Mouse (Mus musculus): ENCODE data around the gene Med26. TPM values are rescaled to one million over a fixed set of nuclear protein-coding genes. Genes with fewer than 3 reads are reported as not detected.

The Med26 gene
- polyA plus RNA-seq, 1 experiment, result 10.3 TPM

GRCm38 (mm10) chr8:72570633-72571610 lies 22.9 kb upstream of the Med26 start, which contains the start of gene Smim7:
Smim7 (minus strand) TSS chr8:72571088.
- H3K4me1 ChIP-seq (ENCODE audit: control insufficient read depth, insufficient read depth, low read length), result peaks cover 11% of the 10 kb centered on the region
- peak within 1 kb of the TSS; percentile 86 for H3K27ac ChIP-seq (ENCODE audit: insufficient read depth, low read length)
- WGBS, result under 1% methylated on average over 52 of the region's 52 CpGs
- peak; percentile 87 for TF ChIP-seq POLR2A (IDR thresholded peaks at IDR 0.05; ENCODE audit: borderline replicate concordance, insufficient read depth, low read length)
- no peak for TF ChIP-seq CTCF (IDR thresholded peaks at IDR 0.05; ENCODE audit: borderline replicate concordance, insufficient read depth, low read depth, low read length)
- peak within 1 kb of the TSS; percentile 97 for H3K4me3 ChIP-seq (replicated peaks; ENCODE audit: insufficient read depth, low read depth, low read length)
- no peaks in the 10 kb centered on the region for H3K27me3 ChIP-seq (ENCODE audit: control insufficient read depth, insufficient read depth, low read length)
- DNase-seq, result peak; percentile 97 to 98

DNA sequence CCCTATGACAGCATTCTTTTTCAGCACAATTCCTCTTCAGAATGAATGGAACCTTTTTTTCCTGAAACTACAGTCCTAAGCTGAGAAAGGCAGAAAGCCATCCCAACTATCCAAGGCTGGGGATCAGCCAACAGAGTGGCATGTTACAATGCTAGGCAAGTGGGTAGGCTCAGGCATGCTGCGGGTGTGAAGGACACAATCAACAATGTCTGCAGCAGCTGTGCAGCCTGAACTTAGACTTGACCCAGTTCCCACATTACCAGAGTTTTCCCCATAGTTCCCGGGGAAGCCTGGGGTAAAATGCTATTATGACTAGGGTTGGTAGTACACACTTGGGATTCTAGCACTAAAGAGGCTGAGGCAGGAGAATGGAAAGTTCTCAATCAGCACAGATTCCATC lies 17.9 kb upstream of the Med26 start:
- WGBS, result 81% methylated on average over 2 of the region's 2 CpGs
- no peak for DNase-seq
- Histone ChIP-seq H3K27me3 (ENCODE audit: control insufficient read depth, insufficient read depth, low read length) (no peaks in the 10 kb centered on the region), H3K27ac (ENCODE audit: insufficient read depth, low read length) (no peak overlapping the region), H3K4me1 (ENCODE audit: control insufficient read depth, insufficient read depth, low read length) (peaks cover 6% of the 10 kb centered on the region), H3K4me3 (replicated peaks; ENCODE audit: insufficient read depth, low read depth, low read length) (no peak overlapping the region)
- no peak for TF ChIP-seq CTCF (IDR thresholded peaks at IDR 0.05; ENCODE audit: borderline replicate concordance, insufficient read depth, low read depth, low read length)

GRCm38 (mm10) chr8:72561111-72561689 lies 13.1 kb upstream of the Med26 start:
- Histone ChIP-seq H3K27me3 (ENCODE audit: control insufficient read depth, insufficient read depth, low read length) (no peaks in the 10 kb centered on the region), H3K4me1 (ENCODE audit: control insufficient read depth, insufficient read depth, low read length) (no peaks in the 10 kb centered on the region), H3K27ac (ENCODE audit: insufficient read depth, low read length) (no peak overlapping the region), H3K4me3 (replicated peaks; ENCODE audit: insufficient read depth, low read depth, low read length) (no peak overlapping the region)
- 83% methylated on average over 1 of the region's 1 CpGs for WGBS
- TF ChIP-seq POLR2A (IDR thresholded peaks at IDR 0.05; ENCODE audit: borderline replicate concordance, insufficient read depth, low read length) (no peak), CTCF (IDR thresholded peaks at IDR 0.05; ENCODE audit: borderline replicate concordance, insufficient read depth, low read depth, low read length) (no peak)
- no peak for DNase-seq

- TF ChIP-seq POLR2A (IDR thresholded peaks at IDR 0.05; ENCODE audit: borderline replicate concordance, insufficient read depth, low read length) (no peak), CTCF (IDR thresholded peaks at IDR 0.05; ENCODE audit: borderline replicate concordance, insufficient read depth, low read depth, low read length) (no peak)
- H3K4me1 ChIP-seq (ENCODE audit: control insufficient read depth, insufficient read depth, low read length), result no peaks in the 10 kb centered on the region
- no peak for DNase-seq
- H3K27ac ChIP-seq (ENCODE audit: insufficient read depth, low read length), result no peak overlapping the region
- H3K4me3 ChIP-seq (replicated peaks; ENCODE audit: insufficient read depth, low read depth, low read length), result no peak overlapping the region
- no peaks in the 10 kb centered on the region for H3K27me3 ChIP-seq (ENCODE audit: control insufficient read depth, insufficient read depth, low read length)
- WGBS, result 62% methylated on average over 4 of the region's 4 CpGs
Observed at GRCm38 (mm10) chr8:72555770-72556169, 7.7 kb upstream of the Med26 start.

GRCm38 (mm10) chr8:72549314-72549892 lies 1.3 kb upstream of the Med26 start:
- WGBS, result 2% methylated on average over 5 of the region's 5 CpGs
- H3K4me3 ChIP-seq (replicated peaks; ENCODE audit: insufficient read depth, low read depth, low read length), result peak overlapping the region; percentile 78
- H3K27me3 ChIP-seq (ENCODE audit: control insufficient read depth, insufficient read depth, low read length), result no peaks in the 10 kb centered on the region
- no peak for TF ChIP-seq CTCF (IDR thresholded peaks at IDR 0.05; ENCODE audit: borderline replicate concordance, insufficient read depth, low read depth, low read length)
- DNase-seq, result peak in 1 of 2 experiments; percentile 19
- H3K4me1 ChIP-seq (ENCODE audit: control insufficient read depth, insufficient read depth, low read length), result no peaks in the 10 kb centered on the region
- no peak overlapping the region for H3K27ac ChIP-seq (ENCODE audit: insufficient read depth, low read length)

- no peak for TF ChIP-seq POLR2A (IDR thresholded peaks at IDR 0.05; ENCODE audit: borderline replicate concordance, insufficient read depth, low read length)
- no peak for TF ChIP-seq CTCF (IDR thresholded peaks at IDR 0.05; ENCODE audit: borderline replicate concordance, insufficient read depth, low read depth, low read length)
- no peak for DNase-seq
- WGBS, result under 1% methylated on average over 45 of the region's 45 CpGs
Observed at GRCm38 (mm10) chr8:72548644-72549313, 709 bp upstream of the Med26 start.

GRCm38 (mm10) chr8:72547122-72547801 lies 808 bp downstream of the Med26 start:
- peak in 1 of 2 experiments; percentile 46 for DNase-seq

More at GRCm38 (mm10) chr8:72548644-72549313, 709 bp upstream of the Med26 start:
- Histone ChIP-seq H3K4me1 (ENCODE audit: control insufficient read depth, insufficient read depth, low read length) (no peaks in the 10 kb centered on the region), H3K27ac (ENCODE audit: insufficient read depth, low read length) (peak overlapping the region; percentile 18), H3K4me3 (replicated peaks; ENCODE audit: insufficient read depth, low read depth, low read length) (peak overlapping the region; percentile 78), H3K27me3 (ENCODE audit: control insufficient read depth, insufficient read depth, low read length) (no peaks in the 10 kb centered on the region)

More at GRCm38 (mm10) chr8:72547122-72547801, 808 bp downstream of the Med26 start:
- peak overlapping the region; percentile 78 for H3K4me3 ChIP-seq (replicated peaks; ENCODE audit: insufficient read depth, low read depth, low read length)
- H3K27ac ChIP-seq (ENCODE audit: insufficient read depth, low read length), result peak overlapping the region; percentile 10; the same call in 1 of the 2 replicates
- no peaks in the 10 kb centered on the region for H3K27me3 ChIP-seq (ENCODE audit: control insufficient read depth, insufficient read depth, low read length)
- no peaks in the 10 kb centered on the region for H3K4me1 ChIP-seq (ENCODE audit: control insufficient read depth, insufficient read depth, low read length)
- WGBS, result under 1% methylated on average over 27 of the region's 27 CpGs
- no peak for TF ChIP-seq CTCF (IDR thresholded peaks at IDR 0.05; ENCODE audit: borderline replicate concordance, insufficient read depth, low read depth, low read length)
- no peak for TF ChIP-seq POLR2A (IDR thresholded peaks at IDR 0.05; ENCODE audit: borderline replicate concordance, insufficient read depth, low read length)

Data from cerebellum, adult 2 months (tissue).